Mouse (Mus musculus) lung, adult 2 months (tissue): ENCODE measurements around the gene Kpna6.

Experiments
- CTCF ChIP-seq: fragments of 200-500 bp; IDR thresholded peaks from 2 replicates; pipeline ENCODE4 v1.5.1; 2011; ENCODE audit warnings: mild to moderate bottlenecking, low read length, control low read depth; ENCODE audit not compliant: insufficient read depth
- POLR2A ChIP-seq: fragments of 200-500 bp; IDR thresholded peaks from 2 replicates; pipeline ENCODE4 v1.6.1; 2011; ENCODE audit warnings: low read depth, mild to moderate bottlenecking, control low read depth, low read length, borderline replicate concordance; ENCODE audit errors: extremely low read depth

DNA sequence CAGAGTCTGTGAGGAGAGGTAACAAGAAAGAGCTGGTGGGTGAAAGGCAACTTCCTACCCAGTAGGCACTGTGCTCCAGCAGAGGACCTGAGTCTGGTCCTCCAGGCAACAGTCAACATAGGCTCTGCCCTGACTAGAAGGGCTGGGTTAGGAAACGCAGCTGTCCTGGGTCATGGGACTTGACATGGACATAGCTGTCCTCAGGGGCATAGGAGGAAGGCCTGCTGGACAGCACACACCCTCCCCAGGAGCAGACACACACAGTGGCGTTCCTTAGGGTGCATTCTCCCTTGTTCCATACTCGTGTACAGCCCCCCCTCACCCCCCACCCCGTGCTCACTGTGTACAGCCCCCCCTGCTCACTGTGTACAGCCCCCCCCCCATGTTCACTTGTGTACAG, 62.1 kb downstream of the Kpna6 start:
- TF ChIP-seq CTCF = no peak
- TF ChIP-seq POLR2A = no peak
